Mouse (Mus musculus): ENCODE data around the gene Kalrn. TPM values are rescaled to one million over a fixed set of nuclear protein-coding genes. Genes with fewer than 3 reads are reported as not detected.
A peak's percentile ranks its signal among the peaks of the same experiment; 100 is the strongest.

The Kalrn gene
- polyA plus RNA-seq, 1 experiment from 2014 or later: 19.3 TPM

- WGBS: under 1% methylated on average over 21 of the region's 42 CpGs
- peak; percentile 57 for ATAC-seq (ENCODE audit: insufficient read depth, low FRiP score, low read depth)
Observed at GRCm38 (mm10) chr16:34573856-34574491, 642 bp upstream of the Kalrn start.

GRCm38 (mm10) chr16:34572406-34573150 lies 754 bp downstream of the Kalrn start:
- H3K4me1 ChIP-seq: peaks cover 9% of the 10 kb centered on the region; the same call in 1 of the 2 replicates
- H3K9me3 ChIP-seq: no peaks in the 10 kb centered on the region
- ATAC-seq (ENCODE audit: insufficient read depth, low FRiP score, low read depth): no peak
- under 1% methylated on average over 60 of the region's 61 CpGs for WGBS
- peak overlapping the region; percentile 84 for H3K9ac ChIP-seq
- peak overlapping the region; percentile 83 for H3K4me2 ChIP-seq
- H3K27ac ChIP-seq: peak overlapping the region; percentile 89
- H3K36me3 ChIP-seq: no peaks in the 10 kb centered on the region
- H3K4me3 ChIP-seq (replicated peaks): peak overlapping the region; percentile 80
- no peaks in the 10 kb centered on the region for H3K27me3 ChIP-seq (replicated peaks)

More at GRCm38 (mm10) chr16:34573856-34574491, 642 bp upstream of the Kalrn start:
- H3K4me2 ChIP-seq: peak overlapping the region; percentile 83
- peaks cover 9% of the 10 kb centered on the region; the same call in 1 of the 2 replicates for H3K4me1 ChIP-seq
- H3K9ac ChIP-seq: peak overlapping the region; percentile 84
- peak overlapping the region; percentile 89 for H3K27ac ChIP-seq
- no peaks in the 10 kb centered on the region for H3K27me3 ChIP-seq (replicated peaks)
- H3K4me3 ChIP-seq (replicated peaks): peak overlapping the region; percentile 80
- H3K36me3 ChIP-seq: no peaks in the 10 kb centered on the region
- no peaks in the 10 kb centered on the region for H3K9me3 ChIP-seq

- Histone ChIP-seq H3K27ac (0 out of 2 replicates have a peak overlapping the region, but pooled peaks have one; percentile 89), H3K4me1 (peaks cover 9% of the 10 kb centered on the region; the same call in 1 of the 2 replicates), H3K9ac (0 out of 2 replicates have a peak overlapping the region, but pooled peaks have one; percentile 84), H3K4me3 (replicated peaks) (peak overlapping the region; percentile 80), H3K36me3 (no peaks in the 10 kb centered on the region), H3K27me3 (replicated peaks) (no peaks in the 10 kb centered on the region), H3K4me2 (peak overlapping the region; percentile 83), H3K9me3 (no peaks in the 10 kb centered on the region)
- no peak for ATAC-seq (ENCODE audit: insufficient read depth, low FRiP score, low read depth)
- 2% methylated on average over 10 of the region's 10 CpGs for WGBS
Observed at GRCm38 (mm10) chr16:34571931-34572405, 1.4 kb downstream of the Kalrn start.

DNA sequence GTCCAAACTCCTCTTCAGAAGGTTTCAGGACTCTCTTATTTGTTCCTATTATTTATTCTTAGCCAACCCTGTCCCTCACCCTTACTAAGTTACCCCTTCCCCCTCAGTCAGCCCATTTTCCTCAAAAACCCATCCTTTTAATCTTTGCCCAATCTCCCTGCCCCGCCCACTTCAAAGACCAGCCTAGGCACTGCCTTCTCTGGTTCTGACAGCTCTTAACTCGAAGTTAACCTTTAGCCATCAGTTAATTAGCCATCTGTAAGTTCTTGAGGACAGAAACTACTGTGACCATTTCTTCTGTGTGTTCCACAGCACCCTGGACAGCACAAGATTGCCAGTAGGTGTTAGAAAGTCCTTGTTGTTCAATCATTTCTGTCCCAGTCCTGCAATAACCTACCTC lies 3.4 kb downstream of the Kalrn start:
- Histone ChIP-seq H3K27ac (no peak overlapping the region), H3K4me3 (replicated peaks) (no peak overlapping the region), H3K9me3 (no peaks in the 10 kb centered on the region), H3K4me2 (no peak overlapping the region), H3K4me1 (peaks cover 9% of the 10 kb centered on the region; the same call in 1 of the 2 replicates), H3K36me3 (no peaks in the 10 kb centered on the region), H3K27me3 (replicated peaks) (no peaks in the 10 kb centered on the region), H3K9ac (no peak overlapping the region)
- ATAC-seq (ENCODE audit: insufficient read depth, low FRiP score, low read depth): no peak
- WGBS: 45% methylated on average over 2 of the region's 2 CpGs

DNA sequence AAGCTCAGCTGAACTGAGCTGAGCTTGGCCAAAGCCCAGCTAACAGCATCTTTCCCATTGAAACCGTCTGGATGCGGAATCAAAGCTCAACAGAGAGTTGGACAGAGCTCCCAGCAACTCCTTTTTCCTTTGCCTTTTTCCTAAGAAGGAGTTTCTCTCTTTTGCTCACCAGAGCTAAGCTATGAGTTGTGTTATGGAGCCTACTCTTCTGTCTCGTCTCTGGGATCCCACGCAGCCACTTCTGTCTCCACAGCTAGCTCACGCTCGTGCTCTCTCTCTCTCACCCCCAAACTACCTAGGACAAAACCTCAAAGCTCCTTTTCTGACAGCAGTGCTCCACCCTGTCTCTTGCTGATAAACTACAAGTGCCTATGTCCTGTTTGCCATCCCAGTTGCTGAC lies 4.5 kb downstream of the Kalrn start:
- Histone ChIP-seq H3K9me3 (no peaks in the 10 kb centered on the region), H3K4me3 (replicated peaks) (no peak overlapping the region), H3K27ac (no peak overlapping the region), H3K27me3 (replicated peaks) (no peaks in the 10 kb centered on the region), H3K36me3 (no peaks in the 10 kb centered on the region), H3K4me1 (peaks cover 14% of the 10 kb centered on the region; the same call in 1 of the 2 replicates), H3K4me2 (no peak overlapping the region), H3K9ac (no peak overlapping the region)
- WGBS: 74% methylated on average over 6 of the region's 6 CpGs
- ATAC-seq (ENCODE audit: insufficient read depth, low FRiP score, low read depth): no peak

DNA sequence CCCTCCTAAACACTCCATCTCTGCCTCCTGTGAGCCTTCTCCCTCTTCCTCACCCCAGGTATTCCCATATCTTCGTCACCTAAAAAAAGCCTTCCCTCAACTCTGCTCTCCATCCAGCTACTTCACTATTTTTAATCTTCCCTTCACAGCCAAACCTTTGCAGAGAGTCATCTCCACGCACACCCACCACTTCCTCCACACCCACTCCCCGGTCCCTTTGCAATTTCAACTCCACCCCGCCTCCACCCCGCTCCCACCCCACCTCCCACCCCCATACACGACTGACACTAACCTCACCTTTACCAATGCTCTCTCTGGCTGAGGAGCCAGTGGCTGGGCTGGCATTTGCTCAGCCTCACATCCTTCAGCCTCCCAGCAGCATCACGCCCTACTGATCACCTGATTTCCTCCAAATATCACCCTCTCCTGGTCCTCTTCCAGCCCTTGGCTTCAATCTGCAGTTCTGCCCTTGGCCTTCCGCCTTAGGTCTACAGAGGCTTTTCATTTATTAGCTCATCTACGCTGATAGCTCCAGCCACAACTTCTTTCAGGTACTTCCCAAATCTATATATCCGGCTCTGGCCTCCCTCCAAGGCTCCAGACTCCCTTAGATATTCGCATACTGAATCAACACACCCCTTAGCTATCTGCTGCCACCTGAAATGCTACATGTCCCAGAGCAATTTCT lies 9.6 kb downstream of the Kalrn start:
- no peaks in the 10 kb centered on the region for H3K27me3 ChIP-seq (replicated peaks)
- no peak overlapping the region for H3K27ac ChIP-seq
- ATAC-seq (ENCODE audit: insufficient read depth, low FRiP score, low read depth): no peak
- 71% methylated on average over 11 of the region's 11 CpGs for WGBS
- H3K4me2 ChIP-seq: no peak overlapping the region
- no peak overlapping the region for H3K4me3 ChIP-seq (replicated peaks)
- H3K4me1 ChIP-seq: 0 out of 2 replicates have a peak, but pooled peaks cover 12% of the 10 kb centered on the region
- H3K9ac ChIP-seq: no peak overlapping the region
- no peaks in the 10 kb centered on the region for H3K36me3 ChIP-seq
- no peaks in the 10 kb centered on the region for H3K9me3 ChIP-seq

- WGBS: 55% methylated on average over 5 of the region's 5 CpGs
- H3K27ac ChIP-seq: no peak overlapping the region
- no peaks in the 10 kb centered on the region for H3K36me3 ChIP-seq
- H3K4me3 ChIP-seq (replicated peaks): no peak overlapping the region
- ATAC-seq (ENCODE audit: insufficient read depth, low FRiP score, low read depth): no peak
- H3K9ac ChIP-seq: no peak overlapping the region
- no peaks in the 10 kb centered on the region for H3K27me3 ChIP-seq (replicated peaks)
- H3K9me3 ChIP-seq: no peaks in the 10 kb centered on the region
- peaks cover 23% of the 10 kb centered on the region; the same call in 1 of the 2 replicates for H3K4me1 ChIP-seq
- H3K4me2 ChIP-seq: no peak overlapping the region
Observed at GRCm38 (mm10) chr16:34561734-34562135, 11.6 kb downstream of the Kalrn start.

- Histone ChIP-seq H3K27me3 (replicated peaks) (no peaks in the 10 kb centered on the region), H3K4me3 (replicated peaks) (no peak overlapping the region), H3K9me3 (no peaks in the 10 kb centered on the region), H3K36me3 (no peaks in the 10 kb centered on the region), H3K4me1 (peaks cover 23% of the 10 kb centered on the region; the same call in 1 of the 2 replicates), H3K27ac (peak overlapping the region; percentile 23), H3K9ac (no peak overlapping the region), H3K4me2 (no peak overlapping the region)
- ATAC-seq (ENCODE audit: insufficient read depth, low FRiP score, low read depth): no peak
- WGBS: 56% methylated on average over 5 of the region's 5 CpGs
Observed at GRCm38 (mm10) chr16:34560814-34561213, 12.5 kb downstream of the Kalrn start.

DNA sequence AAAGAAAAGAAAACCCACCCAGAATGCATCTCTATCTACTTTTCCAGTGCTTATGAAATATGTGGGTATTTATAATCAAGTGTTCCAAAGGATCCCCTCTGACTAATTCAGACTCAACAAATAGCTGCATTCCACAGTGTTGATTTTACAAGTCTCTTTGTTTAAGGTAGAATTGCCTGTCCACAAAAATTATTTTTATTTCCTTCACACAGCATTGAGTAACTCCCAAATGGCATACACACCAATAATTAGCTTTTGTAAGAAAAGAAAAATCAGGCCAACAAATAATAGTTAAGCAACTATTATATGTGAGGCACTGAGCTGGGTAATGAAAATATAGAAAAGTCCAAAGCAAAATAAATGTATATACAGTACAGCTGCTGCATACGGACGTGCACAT lies 12.9 kb downstream of the Kalrn start:
- H3K27ac ChIP-seq: 0 out of 2 replicates have a peak overlapping the region, but pooled peaks have one; percentile 23
- H3K27me3 ChIP-seq (replicated peaks): no peaks in the 10 kb centered on the region
- H3K9ac ChIP-seq: no peak overlapping the region
- H3K9me3 ChIP-seq: no peaks in the 10 kb centered on the region
- H3K4me3 ChIP-seq (replicated peaks): no peak overlapping the region
- no peak overlapping the region for H3K4me2 ChIP-seq
- peaks cover 23% of the 10 kb centered on the region; the same call in 1 of the 2 replicates for H3K4me1 ChIP-seq
- WGBS: 56% methylated on average over 2 of the region's 2 CpGs
- H3K36me3 ChIP-seq: no peaks in the 10 kb centered on the region
- no peak for ATAC-seq (ENCODE audit: insufficient read depth, low FRiP score, low read depth)

DNA sequence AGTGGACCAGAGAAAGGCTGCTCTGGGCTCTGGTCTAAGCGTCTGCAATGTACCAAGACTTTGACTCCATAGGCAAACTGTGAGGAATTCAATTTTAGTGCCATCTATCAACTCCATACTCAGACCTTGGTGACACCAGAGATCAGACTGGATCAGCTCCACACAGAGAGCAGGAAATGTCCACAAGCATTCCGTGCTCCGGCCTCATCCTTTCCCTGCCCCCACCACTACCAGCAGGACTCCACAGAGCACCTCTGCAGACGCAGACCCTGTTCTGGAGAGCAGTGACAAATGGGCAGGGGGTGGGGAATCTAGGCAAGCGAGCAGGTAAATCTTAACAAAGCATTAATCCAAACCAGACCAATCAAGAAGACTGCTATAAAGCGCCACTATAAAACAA lies 15.4 kb downstream of the Kalrn start:
- H3K4me1 ChIP-seq: peaks cover 17% of the 10 kb centered on the region; the same call in 1 of the 2 replicates
- H3K27ac ChIP-seq: no peak overlapping the region
- H3K9me3 ChIP-seq: no peaks in the 10 kb centered on the region
- H3K4me2 ChIP-seq: no peak overlapping the region
- H3K27me3 ChIP-seq (replicated peaks): no peaks in the 10 kb centered on the region
- 36% methylated on average over 6 of the region's 6 CpGs for WGBS
- H3K9ac ChIP-seq: no peak overlapping the region
- ATAC-seq (ENCODE audit: insufficient read depth, low FRiP score, low read depth): no peak
- H3K36me3 ChIP-seq: no peaks in the 10 kb centered on the region
- H3K4me3 ChIP-seq (replicated peaks): no peak overlapping the region

- Histone ChIP-seq H3K4me3 (replicated peaks) (no peak overlapping the region), H3K27me3 (replicated peaks) (no peaks in the 10 kb centered on the region), H3K9ac (no peak overlapping the region), H3K27ac (no peak overlapping the region), H3K4me1 (peaks cover 2% of the 10 kb centered on the region; the same call in 1 of the 2 replicates), H3K9me3 (no peaks in the 10 kb centered on the region), H3K4me2 (no peak overlapping the region), H3K36me3 (no peaks in the 10 kb centered on the region)
- ATAC-seq (ENCODE audit: insufficient read depth, low FRiP score, low read depth): no peak
- WGBS: 97% methylated on average over 1 of the region's 1 CpGs
Observed at GRCm38 (mm10) chr16:34552731-34553130, 20.6 kb downstream of the Kalrn start.

Measured in stomach, embryonic 15.5 days (tissue).